Mouse (Mus musculus) thymus, postnatal 4 days (tissue): ENCODE measurements around the gene Lrrc58.
A peak's percentile ranks its signal among the peaks of the same experiment; 100 is the strongest.

Source experiments
- DNase-seq: peaks from one replicate; pipeline ENCODE4 v3.0.0; 2021

Gene Lrrc58

GRCm38 (mm10) chr16:37869470-37870231, 1.5 kb downstream of the Lrrc58 start:
- DNase-seq, result no peak

GRCm38 (mm10) chr16:37871112-37871715, 3.0 kb downstream of the Lrrc58 start:
- no peak for DNase-seq

GRCm38 (mm10) chr16:37874501-37875235, 6.5 kb downstream of the Lrrc58 start:
- no peak for DNase-seq

GRCm38 (mm10) chr16:37877406-37877805, 9.2 kb downstream of the Lrrc58 start:
- DNase-seq, result no peak

GRCm38 (mm10) chr16:37878951-37879505, 10.8 kb downstream of the Lrrc58 start:
- no peak for DNase-seq

- no peak for DNase-seq
These were observed 11.7 kb downstream of the Lrrc58 start for GRCm38 (mm10) chr16:37879750-37880419.

- no peak for DNase-seq
These were observed 13.0 kb downstream of the Lrrc58 start for GRCm38 (mm10) chr16:37881168-37881567.

- no peak for DNase-seq
These were observed 20.8 kb downstream of the Lrrc58 start for GRCm38 (mm10) chr16:37888986-37889385.

GRCm38 (mm10) chr16:37892667-37893066, 24.5 kb downstream of the Lrrc58 start:
- no peak for DNase-seq

- DNase-seq, result no peak
These were observed 25.2 kb downstream of the Lrrc58 start for GRCm38 (mm10) chr16:37893381-37893780.

- no peak for DNase-seq
These were observed 25.8 kb downstream of the Lrrc58 start for GRCm38 (mm10) chr16:37893942-37894341.

- DNase-seq, result no peak
These were observed 30.6 kb downstream of the Lrrc58 start for GRCm38 (mm10) chr16:37898790-37899189.

- DNase-seq, result no peak
These were observed 31.2 kb downstream of the Lrrc58 start for GRCm38 (mm10) chr16:37899357-37899756.

- no peak for DNase-seq
These were observed 33.1 kb downstream of the Lrrc58 start for GRCm38 (mm10) chr16:37901318-37901717.

GRCm38 (mm10) chr16:37906456-37906855, 38.3 kb downstream of the Lrrc58 start:
- no peak for DNase-seq

GRCm38 (mm10) chr16:37911086-37911485, 42.9 kb downstream of the Lrrc58 start:
- no peak for DNase-seq

GRCm38 (mm10) chr16:37916138-37916817, 48.1 kb downstream of the Lrrc58 start, which contains the start of gene Gpr156:
Gene Gpr156, plus strand, starts transcription at chr16:37916496.
- DNase-seq, result peak; percentile 57

- DNase-seq, result peak; percentile 66
These were observed 48.6 kb downstream of the Lrrc58 start for GRCm38 (mm10) chr16:37916818-37917201.

- DNase-seq, result peak; percentile 19
These were observed 50.8 kb downstream of the Lrrc58 start for GRCm38 (mm10) chr16:37919000-37919399.

GRCm38 (mm10) chr16:37920842-37921409, 52.7 kb downstream of the Lrrc58 start:
- no peak for DNase-seq

- no peak for DNase-seq
These were observed 57.9 kb downstream of the Lrrc58 start for GRCm38 (mm10) chr16:37926087-37926486.

GRCm38 (mm10) chr16:37927117-37927516, 58.9 kb downstream of the Lrrc58 start:
- DNase-seq, result no peak
